Mouse (Mus musculus) CH12.LX (cell line): ENCODE measurements at regions not wholly inside any gene's neighbourhood (a gene's known extent, or its start where the extent isn't known, plus 50 kb on each side); places are given as distances from the start of the nearest gene placed in this dataset.

Experiments
- DNase-seq: peaks from one replicate; pipeline ENCODE4 v3.0.0-alpha.2; 2013; ENCODE audit errors: extremely low read depth
- H3K27ac ChIP-seq: 2 replicates; pipeline ENCODE4 v1.5.1; 2012; ENCODE audit warnings: low read depth, mild to moderate bottlenecking, control low read depth, moderate library complexity; ENCODE audit not compliant: insufficient read depth
- H3K27me3 ChIP-seq: replicated peaks from 2 replicates; pipeline ENCODE3; 2012; ENCODE audit warnings: inconsistent platforms
- H3K36me3 ChIP-seq, 2 experiments: replicated peaks in 1 of 2; 2 replicates each; pipeline versions ENCODE3 to v1.6.1; 2012; ENCODE audit warnings: inconsistent platforms in 1 of 2, low read length in 1 of 2, mild to moderate bottlenecking in 1 of 2, mixed read lengths in 1 of 2, moderate library complexity in 1 of 2; ENCODE audit not compliant: control insufficient read depth in 1 of 2, insufficient read depth in 1 of 2
- H3K4me1 ChIP-seq, 2 experiments: 2 replicates each; pipeline ENCODE4 v1.6.1; 2012; ENCODE audit warnings: inconsistent platforms in 1 of 2, moderate library complexity in 1 of 2; ENCODE audit not compliant: insufficient read depth in 2 of 2, control insufficient read depth in 1 of 2
- H3K4me2 ChIP-seq: 2 replicates; pipeline ENCODE4 v1.6.1; 2012; ENCODE audit warnings: low read depth, mild to moderate bottlenecking, control low read depth; ENCODE audit not compliant: poor library complexity, insufficient read depth, severe bottlenecking
- H3K4me3 ChIP-seq, 3 experiments: fragments of 150-350 bp in 1 of 3; sonication (generic) in 1 of 3; replicated peaks in 1 of 3; 2 replicates each; pipeline versions ENCODE3 to v1.5.1; 2011 to 2012; ENCODE audit warnings: low read depth in 2 of 3, low read length in 2 of 3, mild to moderate bottlenecking in 2 of 3, moderate library complexity in 2 of 3, control low read depth in 1 of 3, improper control_type of control experiment in 1 of 3, inconsistent platforms in 1 of 3, mixed read lengths in 1 of 3; ENCODE audit not compliant: poor library complexity in 1 of 3
- H3K79me2 ChIP-seq: replicated peaks from 2 replicates; pipeline ENCODE4 v1.6.1; 2012; ENCODE audit warnings: mild to moderate bottlenecking, moderate library complexity; ENCODE audit not compliant: control insufficient read depth, poor library complexity, insufficient read depth, severe bottlenecking; ENCODE audit errors: extremely low read depth
- H3K9ac ChIP-seq: 2 replicates; pipeline ENCODE4 v1.6.1; 2012; ENCODE audit warnings: low read depth, mild to moderate bottlenecking, control low read depth, moderate library complexity; ENCODE audit not compliant: insufficient read depth
- H3K9me3 ChIP-seq: replicated peaks from 2 replicates; pipeline ENCODE3; 2012; ENCODE audit warnings: low read length, inconsistent platforms, mixed read lengths
- BHLHE40 ChIP-seq: IDR thresholded peaks from 2 replicates; pipeline ENCODE4 v1.6.1; 2011; ENCODE audit warnings: mild to moderate bottlenecking, low read depth, low read length, improper control_type of control experiment
- CHD1 ChIP-seq: IDR thresholded peaks from 2 replicates; pipeline ENCODE4 v1.6.1; 2012; ENCODE audit warnings: low read depth, low read length, improper control_type of control experiment, inconsistent platforms
- CHD2 ChIP-seq: IDR thresholded peaks from 2 replicates; pipeline ENCODE4 v1.6.1; 2011; ENCODE audit warnings: low read length, improper control_type of control experiment
- ELF1 ChIP-seq: IDR thresholded peaks from 2 replicates; pipeline ENCODE4 v1.6.1; 2014; ENCODE audit warnings: low read depth, mild to moderate bottlenecking, inconsistent platforms, low read length, improper control_type of control experiment
- EP300 ChIP-seq: IDR thresholded peaks from 2 replicates; pipeline ENCODE4 v1.6.1; 2011; ENCODE audit warnings: low read length, improper control_type of control experiment
- ETS1 ChIP-seq: conservative IDR thresholded peaks from 2 replicates; pipeline ENCODE4 v1.6.1; 2012; ENCODE audit warnings: low read depth, mild to moderate bottlenecking, inconsistent platforms, low read length, improper control_type of control experiment, moderate library complexity
- HCFC1 ChIP-seq: IDR thresholded peaks from 2 replicates; pipeline ENCODE4 v1.6.1; 2012; ENCODE audit warnings: low read depth, mild to moderate bottlenecking, inconsistent platforms, low read length, improper control_type of control experiment
- IRF4 ChIP-seq: IDR thresholded peaks from 2 replicates; pipeline ENCODE4 v1.6.1; 2014; ENCODE audit warnings: low read depth, mild to moderate bottlenecking, inconsistent platforms, low read length, improper control_type of control experiment
- JUN ChIP-seq: IDR thresholded peaks from 2 replicates; pipeline ENCODE4 v1.6.1; 2011; ENCODE audit warnings: low read depth, mild to moderate bottlenecking, low read length, improper control_type of control experiment, moderate library complexity; ENCODE audit not compliant: insufficient read depth
- JUND ChIP-seq: conservative IDR thresholded peaks from 2 replicates; pipeline ENCODE4 v1.6.1; 2011; ENCODE audit warnings: low read depth, low read length, improper control_type of control experiment
- KAT2A ChIP-seq: IDR thresholded peaks from 2 replicates; pipeline ENCODE4 v1.6.1; 2012; ENCODE audit warnings: low read length, improper control_type of control experiment, inconsistent platforms; ENCODE audit not compliant: insufficient replicate concordance
- MAZ ChIP-seq: IDR thresholded peaks from 2 replicates; pipeline ENCODE4 v1.6.1; 2012; ENCODE audit warnings: low read depth, mild to moderate bottlenecking, inconsistent platforms, low read length, improper control_type of control experiment, moderate library complexity
- MEF2A ChIP-seq: IDR thresholded peaks from 2 replicates; pipeline ENCODE4 v1.6.1; 2014; ENCODE audit warnings: low read depth, mild to moderate bottlenecking, inconsistent platforms, low read length, improper control_type of control experiment, borderline replicate concordance
- MYC ChIP-seq: IDR thresholded peaks from 2 replicates; pipeline ENCODE4 v1.6.1; 2011; ENCODE audit warnings: low read depth, mild to moderate bottlenecking, improper control_type of control experiment, low read length
- NELFE ChIP-seq: IDR thresholded peaks from 2 replicates; pipeline ENCODE4 v1.6.1; 2011; ENCODE audit warnings: low read depth, low read length, improper control_type of control experiment
- POLR2A ChIP-seq: IDR thresholded peaks from 2 replicates; pipeline ENCODE4 v1.6.1; 2011; ENCODE audit warnings: low read depth, mild to moderate bottlenecking, improper control_type of control experiment, low read length
- POLR2AphosphoS2 ChIP-seq: IDR thresholded peaks from 2 replicates; pipeline ENCODE4 v1.6.1; 2011; ENCODE audit warnings: low read depth, low read length, improper control_type of control experiment
- RAD21 ChIP-seq: IDR thresholded peaks from 2 replicates; pipeline ENCODE4 v1.6.1; 2011; ENCODE audit warnings: low read depth, mild to moderate bottlenecking, low read length, improper control_type of control experiment, moderate library complexity
- SMC3 ChIP-seq: IDR thresholded peaks from 2 replicates; pipeline ENCODE4 v1.6.1; 2011; ENCODE audit warnings: low read depth, low read length, improper control_type of control experiment
- USF1 ChIP-seq: IDR thresholded peaks from 2 replicates; pipeline ENCODE4 v1.6.1; 2014; ENCODE audit warnings: low read depth, mild to moderate bottlenecking, inconsistent platforms, low read length, improper control_type of control experiment
- USF2 ChIP-seq: conservative IDR thresholded peaks from 2 replicates; pipeline ENCODE4 v1.6.1; 2011; ENCODE audit warnings: low read depth, low read length, improper control_type of control experiment
- ZKSCAN1 ChIP-seq: IDR thresholded peaks from 2 replicates; pipeline ENCODE4 v1.6.1; 2012; ENCODE audit warnings: low read depth, inconsistent platforms, low read length, improper control_type of control experiment, borderline replicate concordance
- ZNF384 ChIP-seq: IDR thresholded peaks from 2 replicates; pipeline ENCODE4 v1.6.1; 2012; ENCODE audit warnings: low read depth, low read length, improper control_type of control experiment, inconsistent platforms
- dilution Hi-C: fragments of 300-500 bp; cut with MboI; formaldehyde crosslinking; loops from 2 replicates; pipeline ENCODE4 v1.14.3; 2020; ENCODE audit warnings: low sequenced_read_pairs; ENCODE audit not compliant: extremely low pct_unique_long_range_greater_than_20kb, extremely low pct_ligation_motif_present
- in situ Hi-C: fragments of 300-500 bp; cut with MboI; formaldehyde crosslinking; loops from 3 replicates; pipeline ENCODE4 v1.14.3; 2019; ENCODE audit warnings: low sequenced_read_pairs, low pct_ligation_motif_present, low pct_unique_long_range_greater_than_20kb, mixed read lengths

DNA sequence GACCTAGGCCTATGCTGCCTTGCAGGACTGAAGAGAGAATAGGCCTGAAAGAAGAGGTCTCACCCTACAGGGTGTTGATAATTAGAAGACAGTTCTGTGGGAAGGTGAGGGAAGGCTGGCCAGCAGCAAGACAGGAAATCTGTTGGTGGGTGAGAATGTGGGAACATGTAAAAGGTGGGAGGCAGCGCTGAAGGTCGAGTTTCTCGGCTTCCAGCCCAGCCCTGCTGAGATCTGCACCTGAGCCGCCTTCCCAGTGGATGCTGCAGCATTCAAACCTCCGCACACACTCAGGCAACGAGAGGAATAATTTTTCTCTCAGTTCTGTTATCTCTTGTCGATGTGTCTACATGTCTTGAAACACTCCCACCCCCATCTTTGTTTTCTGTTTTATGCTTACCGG, 89.9 kb upstream of the Atp1b1 start:
- Histone ChIP-seq H3K4me1 (no peaks in the 10 kb centered on the region), H3K9ac (no peak overlapping the region), H3K27me3 (no peaks in the 10 kb centered on the region), H3K9me3 (no peaks in the 10 kb centered on the region), H3K79me2 (no peaks in the 10 kb centered on the region), H3K4me3 (no peak overlapping the region), H3K4me2 (no peak overlapping the region), H3K27ac (no peak overlapping the region), H3K36me3 (no peaks in the 10 kb centered on the region)
- dilution Hi-C loops = no loop called here
- no peak for DNase-seq
- TF ChIP-seq ZKSCAN1 (no peak), IRF4 (no peak), EP300 (no peak), POLR2AphosphoS2 (no peak)
- in situ Hi-C loops = no loop called here

DNA sequence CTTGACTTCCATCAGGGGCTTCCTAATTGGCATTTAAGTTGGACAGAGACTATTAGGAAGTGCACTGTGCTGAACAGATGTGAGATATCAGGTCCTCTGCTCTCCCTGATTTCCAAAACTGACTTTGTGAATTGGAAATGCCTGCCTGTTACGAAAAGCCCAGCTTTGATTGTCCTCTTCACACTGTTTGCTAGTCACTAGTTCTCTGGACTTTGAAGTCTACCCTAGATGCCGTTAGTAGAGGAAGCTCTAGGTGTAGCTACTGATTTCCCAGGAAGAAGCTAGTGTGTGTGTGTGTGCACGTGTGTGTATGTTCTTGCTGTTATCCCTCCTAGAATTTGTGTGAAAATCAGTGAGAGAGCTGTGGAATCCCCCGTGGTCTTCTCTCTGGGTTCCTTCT, 87.7 kb upstream of the Atp1b1 start:
- Histone ChIP-seq H3K27ac (no peak overlapping the region), H3K27me3 (no peaks in the 10 kb centered on the region), H3K9me3 (no peaks in the 10 kb centered on the region), H3K4me1 (no peaks in the 10 kb centered on the region), H3K9ac (no peak overlapping the region), H3K4me2 (no peak overlapping the region), H3K36me3 (no peaks in the 10 kb centered on the region), H3K79me2 (no peaks in the 10 kb centered on the region), H3K4me3 (no peak overlapping the region)
- DNase-seq = no peak
- dilution Hi-C loops (no loop called here), in situ Hi-C loops (no loop called here)
- no peak for TF ChIP-seq JUND
- no peak for TF ChIP-seq ZNF384
- TF ChIP-seq CHD1 = no peak
- no peak for TF ChIP-seq NELFE
- no peak for TF ChIP-seq MYC
- no peak for TF ChIP-seq ETS1
- TF ChIP-seq MAZ = no peak
- no peak for TF ChIP-seq JUN
- TF ChIP-seq MEF2A = no peak
- TF ChIP-seq USF1 = no peak
- TF ChIP-seq HCFC1 = no peak
- no peak for TF ChIP-seq POLR2A
- no peak for TF ChIP-seq SMC3
- TF ChIP-seq ELF1 = no peak
- no peak for TF ChIP-seq USF2
- TF ChIP-seq BHLHE40 = no peak
- no peak for TF ChIP-seq KAT2A
- TF ChIP-seq CHD2 = no peak
- no peak for TF ChIP-seq RAD21
